Mouse (Mus musculus): Measurements from ENCODE around the gene C1ra.
"Not testable (repeated sequence)": the region's sequence is repeated elsewhere in the genome, so short reads cannot be mapped to it uniquely, and the experiment has no call there.

- not testable (repeated sequence) for TF ChIP-seq CTCF (IDR thresholded peaks at IDR 0.05; ENCODE audit: low read depth, low read length); GATA1 (IDR thresholded peaks at IDR 0.05; ENCODE audit: borderline replicate concordance, low read length); GATA2 (IDR thresholded peaks at IDR 0.05; ENCODE audit: borderline replicate concordance, low read depth, low read length); POLR2AphosphoS5 (IDR thresholded peaks at IDR 0.05; ENCODE audit: insufficient replicate concordance, low read depth, low read length); TAL1 (conservative IDR thresholded peaks at IDR 0.05; ENCODE audit: low read depth, low read length)
Measured at GRCm38 (mm10) chr6:124541176-124541575, 29.0 kb downstream of the C1ra start.
